Mouse (Mus musculus) gonadal fat pad, adult 2 months (tissue): Measurements from ENCODE around the gene Plscr4. TPM values are rescaled to one million over a fixed set of nuclear protein-coding genes. Genes with fewer than 3 reads are reported as not detected.

Experiments
- DNase-seq: peaks from one replicate; pipeline ENCODE4 v3.0.0-alpha.2; 2012; ENCODE audit warnings: low read depth
- polyA plus RNA-seq: library from polyadenylated mRNA; depleted of rRNA; stranded (reverse); fragments of >200 nt; gene quantifications from 2 replicates; pipeline ENCODE4 v1.2.3, GENCODE M21; 2012; rRNA removed

Plscr4 gene
- 7.4 and 8.9 TPM in 2 replicates for polyA plus RNA-seq

DNA sequence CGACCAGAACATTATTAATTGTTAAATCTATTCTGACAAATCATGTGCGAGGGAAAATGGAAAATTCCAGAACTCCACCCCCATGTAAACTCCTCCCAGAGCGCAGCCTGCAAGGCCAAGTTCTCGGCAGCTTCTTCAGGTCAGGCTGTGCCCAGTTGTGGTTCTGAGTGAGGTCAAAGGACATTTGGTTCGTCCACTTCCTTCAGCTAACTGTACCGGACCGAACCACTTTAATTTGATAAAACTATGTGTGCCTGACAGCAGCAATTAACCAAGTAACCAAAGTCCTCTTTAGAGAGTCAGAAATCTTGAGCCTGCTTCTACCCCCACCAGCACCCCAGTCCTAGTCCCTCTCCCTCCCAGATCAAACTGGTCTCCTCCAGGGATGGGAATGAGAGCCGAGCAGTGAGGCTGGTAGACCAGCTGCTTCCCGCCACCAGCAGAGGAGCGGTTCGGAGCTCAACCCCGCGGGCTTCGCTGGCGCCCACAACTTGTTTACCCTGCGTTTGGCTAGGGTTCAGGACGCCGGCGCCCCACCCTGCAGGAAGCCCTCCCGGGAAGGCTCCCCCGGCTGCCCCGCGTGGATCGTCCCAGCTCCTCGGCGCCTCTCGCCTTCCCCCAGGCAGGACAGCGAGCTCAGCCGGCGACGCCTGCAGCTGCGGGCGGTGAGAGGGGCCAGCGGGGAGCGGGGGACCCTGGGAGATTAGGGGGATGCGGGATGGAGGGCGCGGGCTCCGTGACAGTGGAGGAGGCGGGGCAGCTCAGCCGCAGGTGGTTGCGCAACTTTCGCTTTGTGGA is at the start of gene Plscr4:
TSS of gene Plscr4 (plus strand) at position 113 of the 798 bp plus-strand sequence.
- no peak for DNase-seq

DNA sequence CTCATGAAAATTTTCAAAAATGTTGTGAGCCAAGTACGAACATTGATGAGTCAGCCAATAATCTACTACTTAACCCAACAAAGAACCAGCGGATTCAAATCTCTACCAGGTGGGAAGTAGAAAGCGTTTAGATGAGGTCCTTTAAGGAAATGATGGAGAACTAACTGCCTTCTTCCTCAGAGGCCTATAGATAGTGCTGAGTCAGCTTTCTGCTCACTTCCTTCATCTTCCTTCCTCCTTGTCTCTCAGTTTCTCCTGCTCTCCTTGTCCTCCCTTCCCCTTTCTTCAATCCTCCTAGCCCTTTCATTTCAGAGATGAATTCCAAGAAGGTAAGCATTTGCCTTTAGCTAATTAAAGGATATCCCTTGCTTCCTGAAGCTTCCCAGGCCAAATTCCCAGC is 46.9 kb upstream of the Plscr4 start:
- no peak for DNase-seq

DNA sequence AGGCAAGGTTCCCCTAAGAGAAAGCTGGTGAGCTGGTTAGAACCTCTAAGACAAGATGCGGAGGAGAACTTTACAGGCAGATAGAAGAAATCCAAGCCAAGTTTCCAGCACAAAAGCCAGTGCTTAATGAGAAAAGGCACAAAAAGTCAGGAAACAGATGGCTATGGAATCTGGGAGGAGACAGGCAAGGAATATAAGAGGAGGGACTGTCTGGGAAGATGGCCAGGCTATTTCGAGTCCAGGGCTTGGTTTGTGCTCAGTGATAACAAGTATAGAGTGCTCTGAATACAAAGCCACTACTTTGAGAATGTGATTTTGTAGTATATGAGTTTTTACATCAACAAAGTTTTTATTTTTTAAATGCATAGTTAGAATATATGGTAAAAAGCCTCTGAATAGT is 45.1 kb upstream of the Plscr4 start:
- DNase-seq, result no peak

DNA sequence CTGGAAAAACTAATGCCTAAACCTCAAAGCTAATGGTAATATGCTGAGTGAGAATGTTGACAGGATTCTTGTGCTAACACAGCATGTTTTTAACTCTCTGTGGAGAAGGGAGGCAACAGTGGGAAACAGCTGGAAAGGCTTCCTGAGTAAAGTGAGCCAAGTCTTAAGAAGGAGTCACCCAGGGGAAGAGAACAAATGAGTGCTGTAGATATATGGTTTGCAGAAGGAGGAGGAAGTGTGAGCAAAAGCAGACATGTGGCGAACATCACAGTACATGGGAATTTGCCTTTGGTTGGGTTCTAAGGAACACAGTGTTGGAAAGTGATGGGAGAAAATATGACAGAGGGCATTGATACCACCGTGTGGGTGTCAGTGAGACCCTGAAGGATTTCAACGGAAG is 43.5 kb upstream of the Plscr4 start:
- DNase-seq, result no peak

DNA sequence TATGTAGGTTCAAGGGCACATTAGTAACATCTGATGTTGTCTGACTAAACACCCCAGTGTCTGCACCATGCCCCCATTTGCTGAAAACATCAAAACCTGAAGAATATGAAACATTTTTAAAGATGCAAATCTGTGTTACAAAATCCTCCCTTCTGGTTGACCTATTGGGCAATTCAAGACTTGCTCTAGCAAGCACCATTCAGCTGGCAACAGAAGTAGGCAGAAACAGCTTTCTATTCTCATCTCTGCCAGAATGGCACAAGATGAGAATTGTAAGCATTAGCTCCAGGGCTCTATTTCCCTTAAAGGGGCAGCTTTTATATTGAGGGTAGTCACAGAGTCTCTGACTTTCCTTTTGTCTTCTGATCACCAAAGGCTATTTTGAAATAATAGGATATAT is 19.4 kb upstream of the Plscr4 start:
- DNase-seq, result no peak

DNA sequence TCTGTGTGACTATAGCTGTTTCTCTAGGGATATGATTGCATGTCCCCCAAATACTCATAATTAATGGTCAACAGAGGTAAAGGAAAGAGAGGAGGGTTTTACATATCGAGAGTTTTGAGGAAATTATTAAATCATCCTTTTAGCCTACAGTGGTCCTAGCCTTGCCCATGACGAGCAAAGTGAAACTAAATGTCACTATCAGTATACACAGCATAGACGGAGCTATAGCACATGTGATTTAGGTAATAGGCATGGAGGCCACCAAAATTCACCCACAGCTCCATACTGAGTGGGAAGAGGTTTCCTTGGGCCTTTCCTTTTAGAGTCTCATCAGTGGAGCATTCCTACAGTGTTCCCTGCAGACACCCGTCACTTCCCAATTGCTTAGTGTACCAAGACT is 15.7 kb upstream of the Plscr4 start:
- DNase-seq, result no peak

DNA sequence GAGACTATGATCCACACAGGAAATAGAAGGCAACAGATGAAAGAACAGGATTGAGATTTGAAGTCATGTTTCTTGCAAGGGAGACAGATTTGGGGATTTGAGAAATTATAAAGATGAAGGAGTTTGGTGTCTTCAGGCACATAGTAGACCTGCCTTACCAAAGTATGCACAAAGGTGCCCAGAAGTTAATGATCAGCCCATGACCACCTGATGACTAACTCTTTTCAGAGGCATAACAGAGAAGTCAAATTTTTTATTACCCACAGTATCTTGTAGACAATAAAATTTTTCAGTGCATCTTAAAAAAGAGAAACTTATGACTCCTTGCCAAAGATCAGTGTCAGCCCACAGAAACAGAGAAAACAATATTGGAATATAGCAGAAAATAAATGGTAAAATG is 12.6 kb upstream of the Plscr4 start:
- DNase-seq, result no peak

DNA sequence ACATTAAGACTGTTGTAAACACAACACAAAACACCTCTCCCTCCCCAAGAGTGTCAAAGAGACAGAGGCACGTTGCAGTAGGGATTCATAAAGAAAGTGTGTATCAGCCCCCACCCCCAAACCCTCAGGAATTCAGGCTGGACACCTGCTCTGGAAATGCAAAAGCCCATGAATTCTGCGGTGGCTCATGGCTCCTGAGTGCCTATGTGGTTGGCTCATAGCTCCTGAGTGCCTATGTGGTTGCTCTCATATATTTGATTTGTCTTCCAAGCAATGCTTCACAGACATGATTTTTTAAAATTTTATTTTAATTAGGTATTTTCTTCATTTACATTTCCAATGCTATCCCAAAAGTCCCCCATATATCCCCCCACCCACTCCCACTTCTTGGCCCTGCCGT is 568 bp upstream of the Plscr4 start:
- no peak for DNase-seq

DNA sequence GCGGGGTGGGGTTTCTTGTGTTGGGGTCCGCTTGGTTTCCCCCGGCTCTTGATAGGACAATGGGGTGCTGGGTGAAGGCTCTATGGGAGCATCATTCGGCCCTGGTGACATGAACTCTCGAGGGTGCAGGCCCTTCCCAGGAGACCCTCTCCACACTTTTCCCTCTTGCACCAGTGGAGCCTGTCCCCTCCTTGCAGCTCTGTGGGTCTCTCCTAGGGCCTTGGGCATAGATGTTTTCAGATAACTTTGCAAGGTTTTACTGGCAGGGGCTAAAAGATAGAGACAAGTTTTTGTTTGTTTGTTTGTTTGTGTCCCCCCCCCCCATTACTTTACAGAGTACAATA is 858 bp downstream of the Plscr4 start:
- no peak for DNase-seq

DNA sequence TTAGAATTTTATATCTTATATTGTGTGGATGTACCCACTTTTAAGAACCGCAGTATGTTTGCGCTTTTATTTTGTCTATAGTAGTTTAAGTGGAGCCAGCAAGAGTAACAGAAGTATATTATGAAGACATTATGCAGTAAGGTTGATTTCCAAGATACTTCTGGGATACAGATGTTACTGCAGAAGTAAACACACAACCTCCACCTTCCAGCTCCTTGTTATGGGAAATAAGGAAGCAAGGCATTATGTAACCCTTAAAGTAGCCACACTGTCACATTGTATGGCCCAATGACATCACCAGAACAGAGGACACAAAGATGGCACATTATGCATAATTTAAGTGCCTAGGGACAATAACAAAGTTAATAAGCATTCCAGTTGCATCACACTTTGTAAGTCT is 1.2 kb downstream of the Plscr4 start:
- DNase-seq, result no peak

DNA sequence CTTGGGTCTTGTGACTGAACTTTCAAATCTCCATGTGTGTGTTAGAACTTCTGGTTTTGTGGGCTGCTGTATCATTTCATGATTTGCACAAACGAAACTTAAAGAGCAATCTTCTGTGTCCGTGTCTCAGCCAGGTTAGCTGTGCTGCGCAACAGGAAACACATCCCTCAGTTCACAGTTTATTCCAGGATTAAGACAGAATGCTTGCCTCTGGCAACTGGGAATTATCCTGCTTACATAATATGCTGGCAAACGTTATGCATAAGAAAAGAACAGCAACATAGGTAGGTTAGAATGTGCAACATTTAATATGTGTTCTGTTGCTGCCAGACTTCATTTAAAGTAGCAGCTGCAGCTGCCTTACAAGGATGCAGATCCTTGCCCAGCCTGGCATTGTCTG is 10.6 kb downstream of the Plscr4 start:
- DNase-seq, result peak; percentile 86

DNA sequence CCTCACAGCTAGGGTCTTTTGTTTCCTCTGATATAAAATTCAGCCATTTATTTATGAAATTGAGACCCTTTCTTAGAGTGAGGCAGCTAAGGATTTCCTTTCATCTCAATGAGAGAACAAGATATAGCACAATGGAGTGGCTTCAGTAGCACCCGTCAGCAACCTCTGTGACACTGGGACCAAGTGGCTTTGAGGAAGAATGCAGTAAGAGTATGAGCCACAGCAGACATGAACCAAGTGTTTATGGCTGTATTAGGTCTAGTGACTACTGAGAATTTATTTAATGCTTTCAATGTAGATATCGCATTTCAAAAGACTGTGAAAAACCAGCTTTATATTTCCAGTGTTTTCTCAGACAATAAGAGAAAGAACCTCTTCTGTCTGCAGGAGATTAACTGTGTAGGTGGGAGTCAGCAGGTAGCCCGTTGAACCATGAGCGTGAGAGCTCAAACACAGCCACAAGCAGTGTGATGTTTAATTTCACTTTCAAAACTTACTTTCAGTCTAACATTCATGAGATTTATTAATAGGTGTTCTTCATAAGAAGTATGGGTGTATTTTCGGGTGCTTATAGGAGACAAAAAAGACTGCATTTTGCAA is 15.2 kb downstream of the Plscr4 start:
- no peak for DNase-seq

DNA sequence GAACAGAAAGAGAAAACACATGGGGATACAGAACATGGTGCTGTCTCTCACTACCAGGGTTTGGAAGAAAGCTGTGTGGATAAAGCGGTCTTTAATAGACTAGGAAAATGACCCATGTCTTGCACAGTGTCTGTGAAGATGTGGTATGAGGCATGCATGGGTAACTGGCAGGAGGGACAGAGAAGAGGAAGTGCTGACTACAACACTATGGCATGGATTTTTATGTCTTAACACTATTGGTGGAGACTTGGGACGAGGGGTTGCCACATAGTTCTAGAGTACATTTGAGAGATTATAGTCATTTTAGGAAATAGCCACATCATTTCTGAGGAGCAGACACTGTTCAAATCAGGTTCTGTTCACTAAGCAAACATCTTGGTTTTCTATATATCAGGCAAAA is 16.0 kb downstream of the Plscr4 start:
- no peak for DNase-seq

DNA sequence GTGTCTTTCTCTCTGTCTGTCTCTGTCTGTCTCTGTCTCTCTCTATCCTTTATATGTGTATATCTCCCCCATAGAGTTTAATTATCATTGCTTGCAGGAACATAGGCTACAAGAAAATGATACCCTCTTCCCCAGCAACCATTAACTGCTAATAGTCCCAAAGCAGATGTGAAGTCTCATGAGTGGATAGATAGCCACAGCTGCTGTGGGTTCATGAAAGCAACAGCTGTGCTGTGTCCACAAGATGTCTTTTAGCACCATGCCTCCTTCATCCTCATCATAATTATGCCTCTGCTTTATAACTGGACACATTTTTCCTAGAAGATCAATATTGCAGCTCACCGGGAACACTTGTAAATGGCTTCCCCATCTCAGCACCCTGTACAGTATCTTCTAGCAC is 17.1 kb downstream of the Plscr4 start:
- DNase-seq, result no peak

DNA sequence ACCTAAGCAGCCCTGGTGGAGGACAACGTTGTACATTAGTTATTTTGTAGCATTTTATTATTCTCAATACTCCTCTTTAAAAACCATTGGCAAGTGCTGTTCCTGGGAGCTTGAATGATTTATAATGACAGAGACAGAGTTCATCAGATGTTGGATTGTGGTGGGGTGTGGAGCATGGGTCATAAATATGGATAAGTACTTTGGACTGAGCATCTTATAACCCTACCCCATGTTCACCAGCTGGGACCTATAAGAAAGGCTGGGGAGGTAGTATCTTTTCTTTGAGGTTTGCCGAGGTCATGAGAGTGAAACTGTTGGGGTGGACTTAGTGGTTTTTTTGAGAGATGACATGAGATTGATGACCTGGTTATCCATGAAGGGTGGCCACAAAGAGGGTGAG is 24.5 kb downstream of the Plscr4 start:
- DNase-seq, result no peak

DNA sequence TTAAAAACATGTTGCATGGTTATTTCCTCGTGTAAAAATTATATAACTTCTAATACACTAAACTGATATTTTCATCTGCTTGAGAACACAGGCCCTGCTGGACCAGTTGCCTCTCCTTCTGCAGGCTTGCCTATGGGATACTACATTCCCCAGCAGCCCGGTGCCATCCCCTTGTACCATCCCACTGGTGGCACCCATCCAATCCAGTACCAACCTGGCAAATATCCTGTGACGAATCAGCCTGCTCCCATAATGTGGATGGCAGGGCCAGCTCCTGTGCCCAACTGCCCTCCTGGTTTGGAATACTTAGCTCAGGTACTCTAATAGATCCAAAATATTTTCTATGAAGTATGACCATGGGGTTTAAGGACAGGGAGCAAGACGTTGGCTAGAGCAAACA is 25.4 kb downstream of the Plscr4 start:
- no peak for DNase-seq

DNA sequence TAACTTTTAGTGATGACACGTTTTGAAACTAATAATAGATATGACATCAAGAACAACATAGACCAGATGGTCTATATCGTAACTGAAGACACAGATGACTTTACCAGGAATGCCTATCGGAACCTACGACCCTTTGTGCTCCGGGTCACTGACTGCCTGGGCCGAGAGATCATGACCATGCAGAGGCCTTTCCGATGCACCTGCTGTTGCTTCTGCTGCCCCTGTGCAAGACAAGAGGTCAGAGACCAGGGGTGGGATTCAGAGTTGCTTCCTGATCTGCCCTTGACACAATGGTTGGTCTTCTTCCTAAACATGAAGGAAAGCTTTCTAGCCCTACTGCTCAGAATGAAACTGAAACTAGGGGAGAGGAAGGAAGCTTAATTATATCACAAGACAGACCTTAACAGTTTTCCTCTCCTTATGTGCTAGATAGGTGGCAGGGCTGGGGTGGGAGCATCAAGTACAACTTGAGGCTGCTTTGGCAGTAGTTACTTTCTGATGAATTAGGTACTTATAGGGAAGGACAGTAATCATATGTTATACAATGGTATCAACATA is 27.6 kb downstream of the Plscr4 start:
- DNase-seq, result no peak

DNA sequence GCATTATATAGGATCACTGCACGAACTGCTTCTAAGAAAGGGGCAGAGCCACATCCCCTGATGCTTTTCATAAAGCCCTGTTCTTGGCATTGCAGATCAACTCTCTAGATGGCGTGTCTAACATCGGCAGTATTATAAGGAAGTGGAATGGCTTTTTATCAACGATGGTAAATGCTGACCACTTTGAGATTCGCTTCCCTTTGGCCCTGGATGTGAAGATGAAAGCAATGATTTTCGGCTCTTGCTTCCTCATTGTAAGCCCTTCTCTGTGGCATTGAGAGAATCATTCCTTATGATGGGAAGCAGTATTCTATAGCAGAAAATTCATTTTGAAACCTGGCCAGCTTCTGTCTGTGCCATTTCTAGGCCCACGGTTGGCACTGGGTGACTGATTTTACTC is 32.7 kb downstream of the Plscr4 start:
- DNase-seq, result no peak

DNA sequence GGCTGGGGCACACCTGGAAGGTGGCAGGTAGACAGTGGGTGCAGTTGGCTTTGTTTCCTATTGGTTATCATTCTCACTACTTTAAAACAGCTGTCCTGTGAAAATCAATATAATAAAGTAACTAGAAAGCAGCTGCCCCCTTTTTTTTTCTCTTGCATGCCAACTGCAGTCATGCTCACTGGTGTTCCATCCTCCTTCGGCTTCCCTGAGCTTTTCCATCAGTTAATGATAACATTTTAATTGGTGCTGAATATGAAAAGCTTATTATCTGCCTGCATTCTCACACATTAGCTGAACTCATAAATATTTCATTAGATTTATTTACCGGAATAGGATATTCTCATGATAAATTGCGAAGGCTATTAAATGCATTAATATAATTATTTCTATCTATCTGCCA is 33.1 kb downstream of the Plscr4 start:
- DNase-seq, result no peak

DNA sequence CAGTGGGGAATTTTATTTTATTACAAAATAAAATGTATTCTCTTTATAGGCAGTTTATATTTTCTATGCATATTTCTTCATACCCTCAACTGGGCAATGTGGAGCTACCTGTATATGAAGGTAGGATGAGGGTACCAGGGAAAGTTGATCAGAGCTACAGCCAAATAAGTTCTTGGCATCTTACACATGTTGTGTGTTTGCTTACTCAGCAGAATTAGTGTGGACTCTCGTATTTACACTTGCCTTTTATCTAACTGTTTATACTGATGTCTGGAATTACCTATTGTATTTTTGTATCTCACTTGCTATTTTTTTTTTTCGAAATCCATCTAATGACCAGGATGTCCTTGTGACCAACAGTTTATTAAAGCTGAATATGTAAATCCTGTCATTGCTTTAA is 34.1 kb downstream of the Plscr4 start:
- DNase-seq, result no peak

DNA sequence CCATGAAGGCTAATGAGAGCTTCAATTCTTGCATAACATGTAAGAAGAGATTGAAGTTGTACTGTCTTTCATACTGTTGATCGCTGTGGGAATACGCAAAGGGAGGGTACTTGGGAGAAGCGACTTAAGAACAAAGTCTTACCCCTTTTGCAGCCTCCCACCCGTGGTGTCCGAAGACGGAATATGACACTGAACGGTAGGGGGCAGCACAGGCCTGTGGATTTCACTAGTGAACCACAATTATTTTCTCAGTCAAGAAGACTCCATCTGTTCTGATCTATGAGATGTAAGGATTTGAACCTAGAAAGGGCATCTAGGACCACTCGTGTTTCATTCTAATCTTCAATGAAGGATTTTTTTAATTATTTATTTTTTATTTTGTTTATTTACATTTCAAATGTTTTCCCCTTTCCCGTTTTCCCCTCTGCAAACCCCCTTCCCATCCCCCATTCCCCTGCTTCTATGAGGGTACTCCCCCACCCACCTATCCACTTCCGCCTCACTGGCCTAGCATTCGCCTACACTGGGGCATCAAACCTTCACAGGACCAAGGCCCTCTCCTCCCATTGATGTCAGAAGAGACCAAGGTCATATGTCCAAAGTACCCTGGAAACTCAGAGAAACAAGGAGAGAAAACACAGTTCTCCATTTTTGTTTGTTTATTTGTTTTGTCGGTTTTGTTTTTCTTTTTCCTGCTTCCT is 42.7 kb downstream of the Plscr4 start:
- DNase-seq, result no peak

DNA sequence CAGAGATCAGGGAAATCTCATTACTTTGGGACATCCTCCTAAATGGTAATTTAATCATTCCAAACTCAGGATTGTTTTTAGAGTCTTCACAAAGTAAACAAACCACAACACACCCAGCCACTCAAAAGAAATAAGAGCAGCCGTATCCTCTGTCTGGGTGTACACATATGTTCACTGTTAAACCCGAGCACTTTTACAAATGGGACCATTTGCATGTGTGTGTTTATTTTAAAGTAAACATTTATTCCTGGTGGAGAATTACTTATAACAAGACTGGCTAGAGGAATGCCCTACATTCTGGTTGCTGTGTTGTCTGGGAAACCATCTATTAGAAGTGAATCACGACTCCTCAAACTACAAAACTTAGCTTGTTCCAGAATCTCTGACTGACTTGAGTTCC is 47.1 kb downstream of the Plscr4 start:
- no peak for DNase-seq

DNA sequence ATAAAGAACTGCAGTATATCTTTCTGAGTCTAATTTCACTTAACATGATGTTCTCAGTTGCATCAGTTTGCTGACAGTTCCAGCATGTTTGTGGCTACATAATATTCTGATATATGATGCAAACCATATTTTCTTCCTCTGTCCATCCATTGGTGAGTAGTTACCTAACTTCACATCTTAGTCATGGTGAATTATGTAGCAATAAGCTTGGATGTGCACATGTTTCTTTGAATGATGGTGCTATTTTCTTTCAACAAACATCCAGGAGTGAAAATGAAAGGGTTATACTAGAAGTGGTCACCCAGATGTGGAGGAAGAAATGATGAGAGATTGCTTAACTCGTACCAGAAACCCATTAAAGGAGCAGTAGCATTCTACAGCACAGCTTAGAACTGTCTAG is 47.7 kb downstream of the Plscr4 start:
- DNase-seq, result no peak
